Mouse (Mus musculus) CH12.LX (cell line): ENCODE results near the gene Ap5m1.

ENCODE experiments used
- BHLHE40 ChIP-seq: IDR thresholded peaks from 2 replicates; pipeline ENCODE4 v1.6.1; 2011; ENCODE audit warnings: mild to moderate bottlenecking, low read depth, low read length, improper control_type of control experiment
- CTCF ChIP-seq, 2 experiments: IDR thresholded peaks in 1 of 2; conservative IDR thresholded peaks in 1 of 2; 2 replicates each; pipeline ENCODE4 v1.5.1; 2011 to 2012; ENCODE audit warnings: low read depth in 2 of 2, low read length in 2 of 2, improper control_type of control experiment in 1 of 2, inconsistent platforms in 1 of 2, mild to moderate bottlenecking in 1 of 2, moderate library complexity in 1 of 2
- ELF1 ChIP-seq: IDR thresholded peaks from 2 replicates; pipeline ENCODE4 v1.6.1; 2014; ENCODE audit warnings: low read depth, mild to moderate bottlenecking, inconsistent platforms, low read length, improper control_type of control experiment
- HCFC1 ChIP-seq: IDR thresholded peaks from 2 replicates; pipeline ENCODE4 v1.6.1; 2012; ENCODE audit warnings: low read depth, mild to moderate bottlenecking, inconsistent platforms, low read length, improper control_type of control experiment
- KAT2A ChIP-seq: IDR thresholded peaks from 2 replicates; pipeline ENCODE4 v1.6.1; 2012; ENCODE audit warnings: low read length, improper control_type of control experiment, inconsistent platforms; ENCODE audit not compliant: insufficient replicate concordance
- NRF1 ChIP-seq: IDR thresholded peaks from 2 replicates; pipeline ENCODE4 v1.6.1; 2014; ENCODE audit warnings: low read depth, mild to moderate bottlenecking, inconsistent platforms, low read length, improper control_type of control experiment, moderate library complexity
- POLR2A ChIP-seq: IDR thresholded peaks from 2 replicates; pipeline ENCODE4 v1.6.1; 2011; ENCODE audit warnings: low read depth, mild to moderate bottlenecking, improper control_type of control experiment, low read length
- TBP ChIP-seq: conservative IDR thresholded peaks from 2 replicates; pipeline ENCODE4 v1.6.1; 2011; ENCODE audit warnings: low read depth, low read length, improper control_type of control experiment
- USF2 ChIP-seq: conservative IDR thresholded peaks from 2 replicates; pipeline ENCODE4 v1.6.1; 2011; ENCODE audit warnings: low read depth, low read length, improper control_type of control experiment

DNA sequence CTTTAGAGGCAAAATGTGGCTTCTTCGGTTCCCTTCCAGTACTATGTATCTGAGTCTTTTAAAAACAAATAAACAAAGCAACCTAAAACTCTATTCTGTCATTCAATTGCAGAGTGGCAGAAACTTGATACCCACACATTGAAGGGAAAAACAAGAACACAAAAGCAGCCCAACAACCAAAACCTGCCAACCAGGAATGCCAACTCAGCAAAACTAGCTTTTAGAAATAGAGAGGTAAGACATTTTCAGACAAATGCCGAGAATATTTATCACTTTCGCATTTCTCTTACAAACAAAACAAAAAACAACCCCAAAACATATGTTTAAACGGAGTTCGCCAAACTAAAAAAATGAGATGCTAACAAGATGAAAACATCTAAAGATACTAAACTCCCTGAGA, 36.9 kb upstream of the Ap5m1 start:
- TF ChIP-seq CTCF (conservative IDR thresholded peaks at IDR 0.05 in 1 of 2, IDR thresholded peaks at IDR 0.05 in 1 of 2; ENCODE audit: low read depth in 2 of 2, low read length in 2 of 2) (no peak), USF2 (no peak), ELF1 (no peak), BHLHE40 (no peak), NRF1 (no peak), HCFC1 (no peak), KAT2A (no peak), POLR2A (no peak), TBP (no peak)
